Mouse (Mus musculus): ENCODE data around the gene Gpbp1. TPM values are rescaled to one million over a fixed set of nuclear protein-coding genes. Genes with fewer than 3 reads are reported as not detected.

Gene Gpbp1
- total and polyA plus RNA-seq, 3 experiments: 58.2 to 648 (median 76.3) TPM

GRCm38 (mm10) chr13:111405956-111406355 lies 84.0 kb downstream of the Gpbp1 start:
- DNase-seq (ENCODE audit: low read depth, low spot score): no peak
- no peaks in the 10 kb centered on the region for H3K36me3 ChIP-seq (ENCODE audit: control insufficient read depth in 1 of 2, insufficient read depth in 2 of 2, low read length in 2 of 2)
- H3K27ac ChIP-seq (ENCODE audit: control insufficient read depth, low read depth, low read length): no peak overlapping the region
- no peaks in the 10 kb centered on the region for H3K9me3 ChIP-seq (replicated peaks; ENCODE audit: insufficient read depth, low read length)
- no peaks in the 10 kb centered on the region for H3K4me1 ChIP-seq (ENCODE audit: control insufficient read depth in 1 of 2, insufficient read depth in 2 of 2, low read length in 2 of 2)
- no peaks in the 10 kb centered on the region for H3K79me2 ChIP-seq (ENCODE audit: control insufficient read depth, insufficient read depth, low read length, poor library complexity)
- TF ChIP-seq EP300 (IDR thresholded peaks at IDR 0.05; ENCODE audit: low read depth in 1 of 2, low read length in 2 of 2): no peak
- TF ChIP-seq SMC3 (IDR thresholded peaks at IDR 0.05; ENCODE audit: low read depth, low read length): no peak
- H3K27me3 ChIP-seq (ENCODE audit: control insufficient read depth in 1 of 2, insufficient read depth in 2 of 2, low read length in 2 of 2): no peaks in the 10 kb centered on the region
- no peak overlapping the region for H3K9ac ChIP-seq (ENCODE audit: control insufficient read depth, low read depth, low read length, poor library complexity, severe bottlenecking)
- H3K4me3 ChIP-seq (ENCODE audit: control insufficient read depth in 1 of 2, insufficient read depth in 1 of 2, low read depth in 2 of 2, low read length in 2 of 2): no peak overlapping the region

- no peaks in the 10 kb centered on the region for H3K4me1 ChIP-seq (ENCODE audit: control insufficient read depth in 1 of 2, insufficient read depth in 2 of 2, low read length in 2 of 2)
- no peaks in the 10 kb centered on the region for H3K36me3 ChIP-seq (ENCODE audit: control insufficient read depth in 1 of 2, insufficient read depth in 2 of 2, low read length in 2 of 2)
- no peaks in the 10 kb centered on the region for H3K79me2 ChIP-seq (ENCODE audit: control insufficient read depth, insufficient read depth, low read length, poor library complexity)
- H3K9ac ChIP-seq (ENCODE audit: control insufficient read depth, low read depth, low read length, poor library complexity, severe bottlenecking): no peak overlapping the region
- H3K27me3 ChIP-seq (ENCODE audit: control insufficient read depth in 1 of 2, insufficient read depth in 2 of 2, low read length in 2 of 2): no peaks in the 10 kb centered on the region
- H3K4me3 ChIP-seq (ENCODE audit: control insufficient read depth in 1 of 2, insufficient read depth in 1 of 2, low read depth in 2 of 2, low read length in 2 of 2): no peak overlapping the region
- H3K9me3 ChIP-seq (replicated peaks; ENCODE audit: insufficient read depth, low read length): no peaks in the 10 kb centered on the region
- no peak overlapping the region for H3K27ac ChIP-seq (ENCODE audit: control insufficient read depth, low read depth, low read length)
- no peak for DNase-seq (ENCODE audit: low read depth, low spot score)
- TF ChIP-seq ZKSCAN1 (IDR thresholded peaks at IDR 0.05; ENCODE audit: low read depth, low read length) (no peak), POLR2AphosphoS2 (IDR thresholded peaks at IDR 0.05; ENCODE audit: low read length) (no peak), CHD1 (IDR thresholded peaks at IDR 0.05; ENCODE audit: low read depth, low read length) (no peak), ELF1 (IDR thresholded peaks at IDR 0.05; ENCODE audit: low read depth, low read length) (no peak), GATA1 (IDR thresholded peaks at IDR 0.05; ENCODE audit: low read depth, low read length) (no peak), MXI1 (IDR thresholded peaks at IDR 0.05; ENCODE audit: low read depth, low read length) (no peak), EP300 (IDR thresholded peaks at IDR 0.05; ENCODE audit: low read depth in 1 of 2, low read length in 2 of 2) (no peak)
Observed at GRCm38 (mm10) chr13:111397600-111398151, 92.2 kb downstream of the Gpbp1 start.

DNA sequence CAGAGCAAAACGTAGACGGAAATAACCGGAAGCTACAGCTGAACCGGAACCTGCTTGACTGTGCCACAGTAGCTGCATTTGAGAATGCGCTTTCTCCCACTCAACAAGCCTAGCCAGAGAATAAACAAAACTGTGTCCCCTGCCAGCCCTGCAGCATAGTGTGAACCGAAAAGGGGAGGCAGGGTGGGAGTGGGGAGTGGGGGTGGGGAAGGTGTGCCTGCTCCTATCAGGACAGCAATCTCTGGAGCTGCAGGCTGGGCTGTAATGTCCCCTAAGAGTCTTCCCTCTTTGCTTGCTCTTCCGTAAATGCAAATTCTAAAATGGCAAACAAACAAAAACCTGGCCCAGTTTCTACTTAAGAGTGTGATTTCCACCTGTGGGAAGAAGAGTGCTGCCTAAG lies 92.8 kb downstream of the Gpbp1 start:
- Histone ChIP-seq H3K4me3 (ENCODE audit: control insufficient read depth in 1 of 2, insufficient read depth in 1 of 2, low read depth in 2 of 2, low read length in 2 of 2) (no peak overlapping the region), H3K36me3 (ENCODE audit: control insufficient read depth in 1 of 2, insufficient read depth in 2 of 2, low read length in 2 of 2) (no peaks in the 10 kb centered on the region), H3K4me1 (ENCODE audit: control insufficient read depth in 1 of 2, insufficient read depth in 2 of 2, low read length in 2 of 2) (no peaks in the 10 kb centered on the region), H3K9ac (ENCODE audit: control insufficient read depth, low read depth, low read length, poor library complexity, severe bottlenecking) (no peak overlapping the region), H3K27me3 (ENCODE audit: control insufficient read depth in 1 of 2, insufficient read depth in 2 of 2, low read length in 2 of 2) (no peaks in the 10 kb centered on the region), H3K9me3 (replicated peaks; ENCODE audit: insufficient read depth, low read length) (no peaks in the 10 kb centered on the region), H3K27ac (ENCODE audit: control insufficient read depth, low read depth, low read length) (no peak overlapping the region), H3K79me2 (ENCODE audit: control insufficient read depth, insufficient read depth, low read length, poor library complexity) (no peaks in the 10 kb centered on the region)
- DNase-seq (ENCODE audit: low read depth, low spot score): no peak
- TF ChIP-seq ZKSCAN1 (IDR thresholded peaks at IDR 0.05; ENCODE audit: low read depth, low read length) (no peak), JUND (IDR thresholded peaks at IDR 0.05; ENCODE audit: low read depth, low read length) (no peak), NRF1 (IDR thresholded peaks at IDR 0.05; ENCODE audit: insufficient read depth, low read depth, low read length, poor library complexity, severe bottlenecking) (no peak), E2F4 (IDR thresholded peaks at IDR 0.05; ENCODE audit: borderline replicate concordance, low read depth, low read length) (no peak), MEF2A (IDR thresholded peaks at IDR 0.05; ENCODE audit: extremely low read depth, insufficient replicate concordance, low read depth, low read length, poor library complexity, severe bottlenecking) (no peak), SIN3A (IDR thresholded peaks at IDR 0.05; ENCODE audit: low read length) (no peak), KAT2A (conservative IDR thresholded peaks at IDR 0.05; ENCODE audit: low read depth, low read length) (no peak), GATA1 (IDR thresholded peaks at IDR 0.05; ENCODE audit: low read depth, low read length) (no peak), MAFK (IDR thresholded peaks at IDR 0.05; ENCODE audit: borderline replicate concordance, low read depth, low read length) (no peak), MYB (IDR thresholded peaks at IDR 0.05; ENCODE audit: low read depth, low read length) (no peak), ZNF384 (IDR thresholded peaks at IDR 0.05; ENCODE audit: low read depth, low read length) (no peak), MYC (IDR thresholded peaks at IDR 0.05; ENCODE audit: low read depth, low read length) (no peak), ZMIZ1 (IDR thresholded peaks at IDR 0.05; ENCODE audit: low read depth, low read length) (no peak), TBP (IDR thresholded peaks at IDR 0.05; ENCODE audit: low read depth, low read length) (no peak), MXI1 (IDR thresholded peaks at IDR 0.05; ENCODE audit: low read depth, low read length) (no peak)
